Mouse (Mus musculus): ENCODE measurements around the gene Slc22a22. TPM values are rescaled to one million over a fixed set of nuclear protein-coding genes. Genes with fewer than 3 reads are reported as not detected.
A peak's percentile ranks its signal among the peaks of the same experiment; 100 is the strongest.

Gene Slc22a22
- polyA plus RNA-seq, 1 experiment from 2014 or later = not detected

GRCm38 (mm10) chr15:57503656-57504055, 26.2 kb upstream of the Slc22a22 start:
- no peak overlapping the region for H3K27ac ChIP-seq (ENCODE audit: low read depth)
- TF ChIP-seq CTCF (IDR thresholded peaks at IDR 0.05; ENCODE audit: low read depth) = no peak
- peak; percentile 5; the same call in 1 of the 2 replicates for ATAC-seq (ENCODE audit: insufficient read depth)
- WGBS = 64% methylated on average over 3 of the region's 3 CpGs
- peaks cover 9% of the 10 kb centered on the region for H3K4me1 ChIP-seq (ENCODE audit: insufficient read depth)
- H3K27me3 ChIP-seq (ENCODE audit: insufficient read depth, low read length) = no peaks in the 10 kb centered on the region
- no peak overlapping the region for H3K4me3 ChIP-seq (ENCODE audit: low read depth, low read length)
- no peak overlapping the region for H3K9ac ChIP-seq
- H3K4me2 ChIP-seq = no peak overlapping the region
- no peaks in the 10 kb centered on the region for H3K36me3 ChIP-seq (ENCODE audit: insufficient read depth)
- no peak for DNase-seq
- H3K9me3 ChIP-seq (ENCODE audit: low read depth, low read length) = no peaks in the 10 kb centered on the region

GRCm38 (mm10) chr15:57501559-57501958, 24.1 kb upstream of the Slc22a22 start:
- H3K9me3 ChIP-seq (ENCODE audit: low read depth, low read length) = no peaks in the 10 kb centered on the region
- ATAC-seq (ENCODE audit: insufficient read depth) = no peak
- H3K4me2 ChIP-seq = no peak overlapping the region
- no peak overlapping the region for H3K27ac ChIP-seq (ENCODE audit: low read depth)
- no peak overlapping the region for H3K4me3 ChIP-seq (ENCODE audit: low read depth, low read length)
- no peak overlapping the region for H3K9ac ChIP-seq
- no peaks in the 10 kb centered on the region for H3K27me3 ChIP-seq (ENCODE audit: insufficient read depth, low read length)
- TF ChIP-seq CTCF (IDR thresholded peaks at IDR 0.05; ENCODE audit: low read depth) = no peak
- no peak for DNase-seq
- no peaks in the 10 kb centered on the region for H3K36me3 ChIP-seq (ENCODE audit: insufficient read depth)
- peaks cover 9% of the 10 kb centered on the region for H3K4me1 ChIP-seq (ENCODE audit: insufficient read depth)

DNA sequence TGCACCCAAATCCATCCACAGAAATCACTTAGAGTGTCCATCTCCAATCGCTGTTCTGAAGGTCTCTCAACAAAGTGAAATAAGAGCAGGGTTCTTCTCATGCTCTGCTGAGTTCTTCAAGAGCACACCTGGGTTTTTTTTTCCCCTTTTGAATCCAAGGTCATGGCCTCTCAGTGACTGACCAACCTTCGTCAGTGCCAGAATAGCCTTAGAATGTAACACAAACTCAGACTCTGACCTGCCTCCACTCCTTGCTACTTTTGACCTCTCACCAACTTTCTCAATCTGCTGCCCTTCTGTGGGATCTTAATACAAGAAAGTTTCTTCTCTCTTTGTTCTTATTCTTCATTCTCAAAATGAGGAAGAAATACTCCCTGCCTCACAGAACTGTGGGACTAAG, 18.7 kb upstream of the Slc22a22 start:
- Histone ChIP-seq H3K27ac (ENCODE audit: low read depth) (no peak overlapping the region), H3K9ac (no peak overlapping the region), H3K27me3 (ENCODE audit: insufficient read depth, low read length) (no peaks in the 10 kb centered on the region), H3K36me3 (ENCODE audit: insufficient read depth) (no peaks in the 10 kb centered on the region), H3K9me3 (ENCODE audit: low read depth, low read length) (no peaks in the 10 kb centered on the region), H3K4me2 (no peak overlapping the region), H3K4me1 (ENCODE audit: insufficient read depth) (no peaks in the 10 kb centered on the region), H3K4me3 (ENCODE audit: low read depth, low read length) (no peak overlapping the region)
- no peak for TF ChIP-seq CTCF (IDR thresholded peaks at IDR 0.05; ENCODE audit: low read depth)
- 78% methylated on average over 2 of the region's 2 CpGs for WGBS
- DNase-seq (no peak), ATAC-seq (ENCODE audit: insufficient read depth) (no peak)

GRCm38 (mm10) chr15:57482509-57482908, 5.1 kb upstream of the Slc22a22 start:
- no peak overlapping the region for H3K27ac ChIP-seq (ENCODE audit: low read depth)
- no peaks in the 10 kb centered on the region for H3K4me1 ChIP-seq (ENCODE audit: insufficient read depth)
- TF ChIP-seq CTCF (IDR thresholded peaks at IDR 0.05; ENCODE audit: low read depth) = no peak
- no peak for DNase-seq
- H3K9ac ChIP-seq = no peak overlapping the region
- no peaks in the 10 kb centered on the region for H3K36me3 ChIP-seq (ENCODE audit: insufficient read depth)
- H3K4me2 ChIP-seq = no peak overlapping the region
- no peak for ATAC-seq (ENCODE audit: insufficient read depth)
- H3K9me3 ChIP-seq (ENCODE audit: low read depth, low read length) = no peaks in the 10 kb centered on the region
- no peaks in the 10 kb centered on the region for H3K27me3 ChIP-seq (ENCODE audit: insufficient read depth, low read length)
- no peak overlapping the region for H3K4me3 ChIP-seq (ENCODE audit: low read depth, low read length)
- WGBS = 42% methylated on average over 2 of the region's 2 CpGs

DNA sequence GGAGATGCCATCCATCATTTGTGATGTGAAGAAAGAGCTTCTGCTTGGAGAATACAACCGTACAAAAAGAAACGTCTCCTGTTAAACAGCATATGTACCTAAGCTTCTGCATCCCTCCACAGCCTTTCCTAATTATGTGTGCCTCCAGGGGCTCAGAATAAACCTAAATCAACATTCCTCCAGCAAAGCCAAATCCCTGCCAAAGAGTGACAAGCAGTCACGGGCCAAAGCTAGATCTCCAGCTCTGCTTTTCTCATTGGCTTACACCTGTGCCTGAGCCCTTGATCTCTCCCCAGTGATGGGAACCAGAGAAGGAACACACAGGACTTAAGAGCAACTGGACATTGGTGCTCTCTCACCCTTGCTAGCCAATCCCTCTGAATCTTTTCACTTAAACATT, 5.8 kb downstream of the Slc22a22 start:
- Histone ChIP-seq H3K4me3 (ENCODE audit: low read depth, low read length) (no peak overlapping the region), H3K9me3 (ENCODE audit: low read depth, low read length) (no peaks in the 10 kb centered on the region), H3K36me3 (ENCODE audit: insufficient read depth) (no peaks in the 10 kb centered on the region), H3K4me2 (no peak overlapping the region), H3K4me1 (ENCODE audit: insufficient read depth) (no peaks in the 10 kb centered on the region), H3K27me3 (ENCODE audit: insufficient read depth, low read length) (no peaks in the 10 kb centered on the region), H3K9ac (no peak overlapping the region), H3K27ac (ENCODE audit: low read depth) (no peak overlapping the region)
- 62% methylated on average over 3 of the region's 3 CpGs for WGBS
- no peak for TF ChIP-seq CTCF (IDR thresholded peaks at IDR 0.05; ENCODE audit: low read depth)
- DNase-seq (no peak), ATAC-seq (ENCODE audit: insufficient read depth) (no peak)

- Histone ChIP-seq H3K27me3 (ENCODE audit: insufficient read depth, low read length) (no peaks in the 10 kb centered on the region), H3K4me1 (ENCODE audit: insufficient read depth) (no peaks in the 10 kb centered on the region), H3K36me3 (ENCODE audit: insufficient read depth) (no peaks in the 10 kb centered on the region), H3K4me2 (no peak overlapping the region), H3K9me3 (ENCODE audit: low read depth, low read length) (no peaks in the 10 kb centered on the region), H3K4me3 (ENCODE audit: low read depth, low read length) (no peak overlapping the region), H3K9ac (no peak overlapping the region), H3K27ac (ENCODE audit: low read depth) (no peak overlapping the region)
- DNase-seq (no peak), ATAC-seq (ENCODE audit: insufficient read depth) (no peak)
- TF ChIP-seq CTCF (IDR thresholded peaks at IDR 0.05; ENCODE audit: low read depth) = no peak
These were observed 11.4 kb downstream of the Slc22a22 start for GRCm38 (mm10) chr15:57465996-57466395.

GRCm38 (mm10) chr15:57465061-57465460, 12.4 kb downstream of the Slc22a22 start:
- ATAC-seq (ENCODE audit: insufficient read depth) (no peak), DNase-seq (no peak)
- Histone ChIP-seq H3K4me3 (ENCODE audit: low read depth, low read length) (no peak overlapping the region), H3K4me1 (ENCODE audit: insufficient read depth) (no peaks in the 10 kb centered on the region), H3K27ac (ENCODE audit: low read depth) (no peak overlapping the region), H3K4me2 (no peak overlapping the region), H3K27me3 (ENCODE audit: insufficient read depth, low read length) (no peaks in the 10 kb centered on the region), H3K9ac (no peak overlapping the region), H3K36me3 (ENCODE audit: insufficient read depth) (no peaks in the 10 kb centered on the region), H3K9me3 (ENCODE audit: low read depth, low read length) (no peaks in the 10 kb centered on the region)
- no peak for TF ChIP-seq CTCF (IDR thresholded peaks at IDR 0.05; ENCODE audit: low read depth)
- 85% methylated on average over 6 of the region's 6 CpGs for WGBS

GRCm38 (mm10) chr15:57464066-57464465, 13.4 kb downstream of the Slc22a22 start:
- Histone ChIP-seq H3K27ac (ENCODE audit: low read depth) (no peak overlapping the region), H3K4me2 (no peak overlapping the region), H3K27me3 (ENCODE audit: insufficient read depth, low read length) (no peaks in the 10 kb centered on the region), H3K9ac (no peak overlapping the region), H3K4me3 (ENCODE audit: low read depth, low read length) (no peak overlapping the region), H3K9me3 (ENCODE audit: low read depth, low read length) (no peaks in the 10 kb centered on the region), H3K4me1 (ENCODE audit: insufficient read depth) (no peaks in the 10 kb centered on the region), H3K36me3 (ENCODE audit: insufficient read depth) (no peaks in the 10 kb centered on the region)
- no peak for TF ChIP-seq CTCF (IDR thresholded peaks at IDR 0.05; ENCODE audit: low read depth)
- 64% methylated on average over 11 of the region's 11 CpGs for WGBS
- DNase-seq = peak; percentile 4
- no peak for ATAC-seq (ENCODE audit: insufficient read depth)

Measured in lung, embryonic 14.5 days (tissue).